Mouse (Mus musculus) T-helper 2 cell (primary cell): ENCODE data around the gene Apba1.

Experiments used
- in situ Hi-C: fragments of 300-600 bp; cut with MboI, MseI; formaldehyde crosslinking; loops from one replicate; pipeline ENCODE4 v1.15.1; 2025; ENCODE audit warnings: high pct_unique_total_duplicates

The Apba1 gene

GRCm38 (mm10) chr19:23930826-23931225 lies 172.1 kb downstream of the Apba1 start:
- in situ Hi-C loops, result no loop called here

DNA sequence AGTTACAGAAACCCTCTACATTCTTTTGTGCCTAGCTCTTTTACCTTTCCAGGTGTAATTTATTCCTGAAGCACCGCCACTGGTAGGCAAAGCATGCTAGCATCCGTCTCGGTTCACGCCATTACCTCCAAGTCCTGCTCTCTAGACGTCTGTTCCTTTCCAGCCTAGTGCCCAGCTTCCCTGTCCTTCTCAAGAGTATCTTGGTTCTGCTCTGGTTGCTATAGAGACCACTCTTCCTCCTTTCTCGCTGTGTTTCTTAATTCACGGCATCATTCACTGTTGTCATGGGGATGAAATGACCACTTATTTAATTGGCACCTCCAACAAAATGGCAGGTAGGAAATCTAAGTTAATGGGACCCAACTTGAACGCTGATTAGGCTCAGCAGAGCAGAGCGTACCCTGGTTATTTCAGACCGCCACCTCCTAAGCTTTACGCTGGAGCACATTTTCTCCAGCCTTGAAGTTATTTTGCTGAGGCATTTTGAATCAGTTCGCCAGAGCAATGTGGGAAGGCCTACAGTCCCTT lies 182.8 kb downstream of the Apba1 start:
- in situ Hi-C loops, result no loop called here

DNA sequence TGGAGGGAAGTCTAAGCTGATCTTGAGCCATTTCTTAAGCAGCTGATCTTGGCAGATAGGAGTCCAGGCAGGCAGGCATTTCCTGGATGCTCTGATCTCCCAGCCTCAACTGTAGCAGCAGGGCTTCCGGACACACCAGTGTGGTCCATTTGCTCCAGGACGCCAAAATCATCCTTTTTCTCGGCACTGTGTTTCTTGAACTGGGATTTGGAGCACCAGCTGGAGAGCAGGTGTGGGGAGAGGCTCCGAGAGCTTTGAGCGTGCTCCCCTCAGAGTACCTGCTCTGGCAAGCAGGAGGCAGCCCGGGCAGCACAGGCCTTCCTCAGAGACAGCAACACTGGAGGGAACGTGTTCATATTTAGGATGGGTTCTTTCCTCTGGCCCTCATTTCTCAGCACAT lies 184.2 kb downstream of the Apba1 start:
- in situ Hi-C loops, result no loop called here

- in situ Hi-C loops, result loop anchor here (5.0 kb wide), 1 partner anchor 84 kb away; no protein-coding TSS in a partner anchor
Measured at GRCm38 (mm10) chr19:23946026-23946685, 187.5 kb downstream of the Apba1 start.

- in situ Hi-C loops, result loop anchor here (5.0 kb wide), 1 partner anchor 84 kb away; no protein-coding TSS in a partner anchor
Measured at GRCm38 (mm10) chr19:23946751-23947150, 188.1 kb downstream of the Apba1 start.

DNA sequence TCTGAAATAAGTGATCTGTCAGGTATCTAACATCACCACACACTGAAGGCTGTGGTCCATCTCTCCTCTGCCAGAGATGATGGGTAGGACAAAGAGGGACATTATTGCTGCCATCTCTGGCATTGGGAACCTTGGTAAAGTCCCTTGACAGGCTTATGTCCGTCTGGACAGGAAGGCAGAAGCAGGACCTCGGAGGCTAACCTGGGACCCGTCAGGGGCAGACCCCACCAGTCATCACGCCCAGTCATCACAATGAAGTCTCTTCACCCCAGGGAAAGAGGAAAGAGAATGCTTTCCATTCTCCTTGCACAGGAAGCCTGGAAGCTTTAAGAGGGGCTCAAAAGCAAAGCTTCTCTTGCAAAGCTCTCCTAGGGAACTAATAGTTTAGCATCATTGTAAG lies 189.2 kb downstream of the Apba1 start:
- in situ Hi-C loops, result loop anchor here (5.0 kb wide), 1 partner anchor 86 kb away; no protein-coding TSS in a partner anchor

GRCm38 (mm10) chr19:23948301-23949000 lies 189.8 kb downstream of the Apba1 start:
- in situ Hi-C loops, result loop anchor here (5.0 kb wide), 1 partner anchor 86 kb away; no protein-coding TSS in a partner anchor

GRCm38 (mm10) chr19:23955461-23955860 lies 196.8 kb downstream of the Apba1 start:
- in situ Hi-C loops, result loop anchor here (25.0 kb wide), 1 partner anchor 418 kb away; no protein-coding TSS in a partner anchor

DNA sequence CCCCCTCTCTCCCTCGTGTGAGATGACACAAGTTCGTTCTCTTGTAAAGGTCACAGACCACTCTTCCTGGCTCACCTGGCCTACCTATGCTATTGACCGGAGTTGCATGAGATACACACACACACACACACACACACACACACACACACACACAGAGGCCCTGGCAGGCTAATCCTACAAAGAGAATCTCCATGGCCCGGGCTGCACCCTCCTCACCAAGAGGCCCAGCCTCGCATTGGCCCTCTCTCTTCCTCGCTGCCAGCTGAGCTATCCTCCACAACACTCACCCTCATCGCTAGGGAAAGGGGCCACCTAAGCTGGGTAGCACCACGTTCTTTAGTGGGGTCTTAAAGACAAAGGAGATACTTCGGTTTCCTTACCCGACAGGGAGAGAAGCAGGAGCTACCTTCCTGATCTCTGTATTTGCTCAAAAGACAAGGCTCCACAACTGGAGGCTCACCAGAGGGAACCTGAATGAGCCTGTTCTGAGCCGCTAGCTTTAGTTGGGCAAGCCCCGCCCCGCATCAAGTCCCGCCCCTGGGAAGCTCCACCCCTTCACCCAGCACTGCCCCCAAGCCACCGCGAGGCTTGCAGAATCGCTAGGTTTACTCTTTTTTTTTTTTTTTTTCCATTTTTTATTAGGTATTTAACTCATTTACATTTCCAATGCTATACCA lies 197.8 kb downstream of the Apba1 start:
- in situ Hi-C loops, result loop anchor here (25.0 kb wide), 1 partner anchor 419 kb away; no protein-coding TSS in a partner anchor

- in situ Hi-C loops, result loop anchor here (25.0 kb wide), 1 partner anchor 420 kb away; no protein-coding TSS in a partner anchor
Measured at GRCm38 (mm10) chr19:23957563-23957962, 198.9 kb downstream of the Apba1 start.

DNA sequence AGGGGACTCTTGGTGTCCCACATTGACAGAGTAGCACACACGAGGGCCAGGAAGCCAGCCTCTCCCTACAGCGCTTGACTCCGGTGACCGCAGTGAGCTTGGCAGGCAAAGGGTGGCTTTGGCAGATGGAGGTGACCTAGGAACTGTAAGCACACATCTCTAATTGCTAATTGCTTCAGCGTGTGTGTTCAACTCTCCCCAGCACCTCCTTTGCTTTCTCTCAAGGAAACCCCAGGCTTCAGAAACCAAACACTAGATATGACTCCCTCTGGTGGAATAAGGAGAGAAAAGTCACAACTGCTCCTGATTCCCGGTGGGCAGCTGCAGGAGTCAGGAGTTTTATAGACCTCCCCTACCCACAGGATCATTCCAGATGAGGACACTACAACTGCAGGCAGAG lies 200.2 kb downstream of the Apba1 start:
- in situ Hi-C loops, result loop anchor here (25.0 kb wide), 1 partner anchor 422 kb away; no protein-coding TSS in a partner anchor

DNA sequence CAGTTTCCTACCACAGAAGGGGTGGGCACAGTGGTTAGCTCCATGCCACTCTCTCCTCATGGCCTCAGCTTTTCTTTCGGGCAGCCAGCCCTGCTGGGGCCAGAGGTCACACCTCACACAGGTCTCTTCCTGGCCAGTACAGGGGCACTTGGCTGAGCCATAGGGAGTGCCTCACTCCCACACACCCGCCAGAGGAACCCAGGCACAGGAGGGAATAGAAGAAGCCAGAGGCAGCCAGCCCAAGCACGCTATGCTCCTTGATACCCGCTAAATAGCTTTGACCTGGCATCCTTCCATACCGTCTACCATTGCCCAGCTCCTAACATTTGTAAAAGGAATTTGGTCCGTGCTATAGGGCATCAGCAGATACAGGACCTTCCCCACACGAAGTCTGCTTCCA lies 201.2 kb downstream of the Apba1 start:
- in situ Hi-C loops, result loop anchor here (5.0 to 25.0 kb wide), 2 partner anchors 58 to 423 kb away; no protein-coding TSS in a partner anchor

DNA sequence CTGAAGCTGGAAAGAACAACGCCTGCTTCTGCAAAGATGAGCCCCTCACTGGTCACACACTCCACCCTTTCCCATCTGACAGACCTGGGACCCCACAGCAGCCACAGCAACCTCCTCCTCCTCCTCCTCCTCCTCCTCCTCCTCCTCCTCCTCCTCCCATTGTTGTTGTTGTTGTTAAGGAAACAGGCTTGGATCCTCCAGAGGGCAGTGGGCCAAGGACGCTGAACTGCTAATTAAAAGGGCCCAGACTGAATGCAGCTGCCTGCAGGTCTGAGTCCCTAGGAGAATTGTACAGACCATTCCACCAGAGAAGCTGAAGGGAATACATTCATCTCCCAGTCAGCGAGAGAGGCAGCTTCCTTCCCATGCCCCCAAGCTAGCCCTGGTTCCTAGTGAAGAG lies 201.6 kb downstream of the Apba1 start:
- in situ Hi-C loops, result loop anchor here (5.0 to 25.0 kb wide), 2 partner anchors 58 to 423 kb away; no protein-coding TSS in a partner anchor

GRCm38 (mm10) chr19:23960831-23961447 lies 202.3 kb downstream of the Apba1 start:
- in situ Hi-C loops, result loop anchor here (5.0 to 25.0 kb wide), 2 partner anchors 59 to 424 kb away; no protein-coding TSS in a partner anchor

DNA sequence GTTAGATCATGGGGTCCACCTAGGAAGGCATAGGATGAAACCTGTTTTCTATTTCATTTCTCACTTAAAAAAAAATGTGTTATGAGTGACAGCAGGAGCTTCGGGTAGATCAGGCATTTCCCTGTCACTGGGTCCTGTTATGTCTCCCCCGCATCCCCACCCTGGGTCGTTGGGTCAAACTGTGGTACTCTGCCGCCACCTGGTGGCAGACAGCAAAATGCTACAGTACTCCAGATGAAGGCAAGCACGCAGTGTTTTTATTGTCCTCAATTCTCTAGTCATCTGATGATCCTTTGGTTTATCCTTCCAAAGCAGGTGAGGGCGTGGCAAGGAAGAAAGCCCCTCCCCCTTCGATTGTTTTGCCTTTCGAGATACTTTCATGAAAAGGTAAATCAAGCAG lies 202.8 kb downstream of the Apba1 start:
- in situ Hi-C loops, result loop anchor here (5.0 to 25.0 kb wide), 2 partner anchors 59 to 424 kb away; no protein-coding TSS in a partner anchor

DNA sequence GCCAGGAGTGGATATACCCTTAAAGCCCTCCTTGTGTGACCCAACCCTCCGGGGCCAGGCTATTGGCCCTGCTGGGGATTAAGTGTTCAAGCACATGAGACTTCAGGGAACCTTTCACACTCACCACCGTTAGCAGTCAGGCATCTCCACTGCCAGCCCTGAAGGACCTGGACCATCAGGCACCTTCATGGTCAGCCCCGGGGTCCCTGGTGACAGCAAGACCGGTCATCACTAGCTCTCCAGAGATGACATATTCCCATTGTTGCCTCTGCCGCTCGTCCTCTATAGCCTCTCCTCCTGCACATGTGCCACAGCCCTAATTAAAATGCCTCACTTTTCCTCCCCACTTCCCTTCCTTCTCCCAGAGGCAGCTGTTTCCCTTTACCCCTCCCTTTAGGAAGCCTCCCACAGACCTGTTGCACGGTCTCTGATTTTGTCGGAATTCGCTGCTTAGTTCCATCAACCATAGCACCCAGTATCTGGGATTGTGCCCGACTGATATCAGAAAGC lies 205.8 kb downstream of the Apba1 start:
- in situ Hi-C loops, result loop anchor here (5.0 to 25.0 kb wide), 2 partner anchors 62 to 427 kb away; no protein-coding TSS in a partner anchor

DNA sequence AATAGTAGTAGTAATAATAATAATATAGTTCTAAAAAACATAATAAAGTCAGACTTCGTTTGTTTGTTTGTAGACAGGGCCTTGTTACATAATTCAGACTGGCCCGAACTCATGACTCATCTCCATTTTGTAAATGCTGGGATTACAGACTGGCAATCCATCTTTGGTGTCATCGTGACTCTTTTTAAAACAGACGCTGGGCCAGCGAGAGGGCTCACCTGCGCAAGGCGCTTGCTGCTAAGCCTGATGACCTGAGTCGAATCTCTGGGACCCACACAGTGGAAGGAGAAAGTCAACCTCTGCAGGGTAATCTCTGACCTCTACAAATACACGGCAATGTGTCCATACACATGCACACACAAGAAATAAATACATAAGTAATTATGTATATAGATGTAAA lies 207.7 kb downstream of the Apba1 start:
- in situ Hi-C loops, result loop anchor here (25.0 kb wide), 1 partner anchor 429 kb away; no protein-coding TSS in a partner anchor

DNA sequence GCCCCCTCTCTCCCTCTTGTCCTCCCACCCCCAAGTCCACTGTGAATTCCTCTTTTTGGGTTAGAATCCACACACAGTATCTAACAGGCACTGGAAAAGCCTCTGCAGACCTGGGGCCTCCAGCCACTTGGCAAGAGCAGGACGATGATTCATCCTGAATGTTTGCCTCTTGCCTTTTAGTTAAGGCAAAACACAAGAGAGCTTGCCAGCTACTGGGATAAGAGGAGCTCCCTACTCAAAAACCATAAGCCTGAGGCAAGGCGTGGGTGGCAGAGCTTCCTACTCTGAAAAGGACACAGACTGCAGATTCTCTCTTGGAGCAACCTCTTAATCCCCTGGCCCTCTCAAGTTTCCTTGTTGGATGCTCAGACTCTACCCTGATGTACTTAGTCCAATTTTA lies 208.5 kb downstream of the Apba1 start:
- in situ Hi-C loops, result loop anchor here (25.0 kb wide), 1 partner anchor 430 kb away; no protein-coding TSS in a partner anchor

DNA sequence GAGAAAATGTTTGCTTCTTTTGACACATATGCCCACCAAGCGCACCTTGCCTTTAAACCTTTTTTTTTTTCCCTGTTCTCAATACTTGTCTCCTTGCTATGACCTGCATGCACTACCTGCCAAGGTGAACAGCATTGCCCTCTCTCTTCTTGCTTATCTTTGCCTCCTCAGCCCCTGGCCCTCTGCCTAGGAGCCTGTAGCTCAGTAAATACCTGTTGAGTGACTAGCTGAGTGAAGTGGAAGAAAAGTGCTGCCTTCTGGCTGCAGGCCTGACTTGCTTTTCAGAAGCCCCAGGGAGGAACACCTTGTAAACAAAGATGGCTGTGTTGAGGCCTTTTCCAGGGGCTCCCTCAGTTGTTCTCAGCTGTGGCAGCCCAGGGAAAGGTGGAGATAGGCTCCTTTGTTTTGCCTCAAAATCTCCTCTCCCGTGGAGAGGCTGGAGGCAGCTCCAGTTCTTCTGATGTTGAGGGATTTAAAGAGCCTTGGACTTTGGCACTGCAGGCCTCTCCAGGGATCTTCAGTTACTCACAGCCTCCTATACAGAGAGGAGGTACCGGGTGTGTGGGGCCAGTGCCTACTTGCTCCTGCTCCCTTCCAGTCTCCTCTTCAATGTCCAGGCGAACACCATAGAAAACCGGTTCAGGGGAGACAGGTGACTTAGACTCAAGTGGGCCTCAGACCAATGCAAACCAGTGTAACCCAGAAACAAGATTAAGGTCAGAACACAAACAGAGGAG lies 209.6 kb downstream of the Apba1 start:
- in situ Hi-C loops, result loop anchor here (25.0 kb wide), 1 partner anchor 431 kb away; no protein-coding TSS in a partner anchor

GRCm38 (mm10) chr19:23968862-23969225 lies 210.2 kb downstream of the Apba1 start:
- in situ Hi-C loops, result loop anchor here (25.0 kb wide), 1 partner anchor 432 kb away; no protein-coding TSS in a partner anchor
